Mouse (Mus musculus): ENCODE measurements around the gene Zfp62. TPM values are rescaled to one million over a fixed set of nuclear protein-coding genes. Genes with fewer than 3 reads are reported as not detected.

Gene Zfp62
- polyA plus RNA-seq (2012; rRNA removed), result 33.3 and 34.3 TPM in 2 replicates

GRCm38 (mm10) chr11:49203129-49203768 lies at the start of gene Zfp62:
Zfp62 (plus strand) TSS chr11:49203292.

GRCm38 (mm10) chr11:49154077-49154476 lies 49.0 kb upstream of the Zfp62 start, which contains the start of gene Olfr1394:
Olfr1394 (plus strand) TSS chr11:49154377.

GRCm38 (mm10) chr11:49186955-49187488 lies 16.1 kb upstream of the Zfp62 start, which contains the start of gene Btnl9:
Btnl9 (minus strand) TSS chr11:49187159.

GRCm38 (mm10) chr11:49243727-49244594 lies 40.9 kb downstream of the Zfp62 start, which contains the start of gene Mgat1:
Mgat1 (plus strand) TSS chr11:49244191.

Other genes with a start within 250 kb of the Zfp62 start
- 0.11 and 0.24 TPM in 2 replicates for gene Olfr56, start 224.4 kb upstream of the Zfp62 start, polyA plus RNA-seq (2012; rRNA removed)
- 0.11 and 0.23 TPM in 2 replicates for gene 9930111J21Rik1, start 223.9 kb upstream of the Zfp62 start, polyA plus RNA-seq (2012; rRNA removed)
- gene Gm12185, start 211.1 kb upstream of the Zfp62 start, polyA plus RNA-seq (2012; rRNA removed), result 0.04 and 0.06 TPM in 2 replicates
- gene Tgtp1, start 209.1 kb upstream of the Zfp62 start, polyA plus RNA-seq (2012; rRNA removed), result 0.32 and 0.76 TPM in 2 replicates
- 0.28 and 0.37 TPM in 2 replicates for gene 9930111J21Rik2, start 152.1 kb upstream of the Zfp62 start, polyA plus RNA-seq (2012; rRNA removed)
- 0.32 and 1.3 TPM in 2 replicates for gene Tgtp2, start 139.1 kb upstream of the Zfp62 start, polyA plus RNA-seq (2012; rRNA removed)
- 1.8 and 2.6 TPM in 2 replicates for gene Ifi47, start 126.7 kb upstream of the Zfp62 start, polyA plus RNA-seq (2012; rRNA removed)
- gene Olfr1396, start 88.4 kb upstream of the Zfp62 start, polyA plus RNA-seq (2012; rRNA removed), result 0.06 TPM in 1 of 2 replicates, not detected in the other
- not detected in 2 replicates for gene Olfr1395, start 61.0 kb upstream of the Zfp62 start, polyA plus RNA-seq (2012; rRNA removed)
- not detected in 2 replicates for gene Olfr1394, start 48.9 kb upstream of the Zfp62 start, polyA plus RNA-seq (2012; rRNA removed)
- 0.07 and 0.36 TPM in 2 replicates for gene Btnl9, start 16.1 kb upstream of the Zfp62 start, polyA plus RNA-seq (2012; rRNA removed)
- 55.9 and 61.6 TPM in 2 replicates for gene Mgat1, start 40.9 kb downstream of the Zfp62 start, polyA plus RNA-seq (2012; rRNA removed)
- gene Olfr1393, start 75.0 kb downstream of the Zfp62 start, polyA plus RNA-seq (2012; rRNA removed), result 0.20 and 0.21 TPM in 2 replicates
- 0.18 and 0.40 TPM in 2 replicates for gene Olfr1392, start 82.0 kb downstream of the Zfp62 start, polyA plus RNA-seq (2012; rRNA removed)
- gene Olfr10, start 101.4 kb downstream of the Zfp62 start, polyA plus RNA-seq (2012; rRNA removed), result 0.01 TPM in 1 of 2 replicates, not detected in the other
- gene Olfr1391, start 119.5 kb downstream of the Zfp62 start, polyA plus RNA-seq (2012; rRNA removed), result not detected in 2 replicates
- gene Olfr1390, start 131.9 kb downstream of the Zfp62 start, polyA plus RNA-seq (2012; rRNA removed), result not detected in 2 replicates
- not detected in 2 replicates for gene Olfr1389, start 219.8 kb downstream of the Zfp62 start, polyA plus RNA-seq (2012; rRNA removed)
- gene Olfr1388, start 233.3 kb downstream of the Zfp62 start, polyA plus RNA-seq (2012; rRNA removed), result 0.13 and 0.16 TPM in 2 replicates

Measured in central nervous system, embryonic 14 days (tissue).